Mouse (Mus musculus): ENCODE data around the gene Qdpr.

GRCm38 (mm10) chr5:45474758-45475157, 24.7 kb upstream of the Qdpr start:
- TF ChIP-seq CTCF (IDR thresholded peaks at IDR 0.05; ENCODE audit: low read depth, low read length) (no peak), POLR2A (IDR thresholded peaks at IDR 0.05; ENCODE audit: insufficient read depth, low read length) (no peak)
